Mouse (Mus musculus) splenic B cell, adult 2 months (primary cell): ENCODE results near the gene Fmo5.

ENCODE experiments used
- DNase-seq: peaks from one replicate; pipeline ENCODE4 v3.0.0-alpha.2; 2011; ENCODE audit warnings: low read depth, low spot score
- H3K27me3 ChIP-seq: 2 replicates; pipeline ENCODE4 v1.6.1; 2012; ENCODE audit warnings: mild to moderate bottlenecking, low read length, moderate library complexity, mixed read lengths; ENCODE audit not compliant: control insufficient read depth, poor library complexity, insufficient read depth, severe bottlenecking
- H3K36me3 ChIP-seq: 2 replicates; pipeline ENCODE4 v1.6.1; 2012; ENCODE audit warnings: mild to moderate bottlenecking, low read length, moderate library complexity, mixed read lengths; ENCODE audit not compliant: control insufficient read depth, poor library complexity, insufficient read depth, severe bottlenecking

Gene Fmo5

DNA sequence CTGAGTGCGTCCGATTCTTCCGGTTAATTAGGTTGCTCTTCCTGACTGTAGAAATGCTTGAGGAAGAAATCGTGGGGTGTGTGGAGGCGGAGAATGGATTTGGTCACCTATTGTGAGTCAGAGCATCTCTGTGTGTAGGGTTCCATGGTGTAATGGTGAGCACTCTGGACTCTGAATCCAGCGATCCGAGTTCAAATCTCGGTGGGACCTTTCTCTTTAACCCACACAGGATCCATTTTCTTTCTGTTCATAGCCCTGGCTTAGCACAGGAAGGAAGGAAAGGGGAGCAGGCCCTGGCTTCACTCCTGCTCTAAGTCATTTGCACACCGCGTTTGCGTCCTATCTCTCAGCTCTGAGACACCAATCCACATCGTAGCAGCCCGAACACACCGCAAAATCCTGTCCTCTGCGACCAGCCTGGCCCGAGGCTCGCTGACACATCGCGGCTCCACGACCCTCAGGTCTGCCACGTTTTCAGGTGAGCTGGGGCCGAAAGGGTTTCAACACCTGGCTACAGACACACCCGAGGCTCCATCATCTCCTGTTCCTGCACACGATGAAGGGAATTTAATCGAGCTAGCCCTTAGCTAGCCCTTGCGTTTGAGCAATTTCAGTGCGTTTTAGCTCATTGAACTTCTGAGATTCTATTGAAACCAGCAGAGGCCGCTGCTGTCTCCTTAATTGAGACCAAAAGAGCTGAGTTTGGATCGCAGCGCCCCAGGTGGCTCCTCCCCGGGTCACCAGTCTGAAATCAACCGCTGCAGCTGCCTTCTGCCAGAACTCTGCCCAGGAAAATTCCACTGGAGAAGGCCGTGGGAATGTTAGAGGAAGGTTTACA is 52.9 kb downstream of the Fmo5 start:
- H3K27me3 ChIP-seq, result no peaks in the 10 kb centered on the region
- H3K36me3 ChIP-seq, result no peaks in the 10 kb centered on the region
- DNase-seq, result peak; percentile 87

DNA sequence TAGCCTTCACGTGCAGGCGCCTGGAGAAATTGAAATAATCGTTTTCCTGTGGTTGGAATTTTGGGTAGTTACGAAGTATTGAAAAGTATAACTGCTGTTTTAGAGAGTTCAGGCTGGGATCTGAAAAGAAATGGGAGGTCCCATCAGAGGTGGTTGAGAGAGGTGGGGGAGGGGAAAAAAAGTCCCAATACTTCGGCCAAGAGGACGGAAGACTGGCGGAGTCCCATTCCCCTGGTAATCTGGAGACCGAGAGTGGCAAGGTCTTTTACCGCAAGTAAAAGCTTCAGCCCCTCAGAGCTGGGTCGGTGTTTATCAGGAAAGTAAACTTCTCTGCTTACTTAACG is 53.5 kb downstream of the Fmo5 start:
- DNase-seq, result no peak
- Histone ChIP-seq H3K27me3 (no peaks in the 10 kb centered on the region), H3K36me3 (no peaks in the 10 kb centered on the region)

DNA sequence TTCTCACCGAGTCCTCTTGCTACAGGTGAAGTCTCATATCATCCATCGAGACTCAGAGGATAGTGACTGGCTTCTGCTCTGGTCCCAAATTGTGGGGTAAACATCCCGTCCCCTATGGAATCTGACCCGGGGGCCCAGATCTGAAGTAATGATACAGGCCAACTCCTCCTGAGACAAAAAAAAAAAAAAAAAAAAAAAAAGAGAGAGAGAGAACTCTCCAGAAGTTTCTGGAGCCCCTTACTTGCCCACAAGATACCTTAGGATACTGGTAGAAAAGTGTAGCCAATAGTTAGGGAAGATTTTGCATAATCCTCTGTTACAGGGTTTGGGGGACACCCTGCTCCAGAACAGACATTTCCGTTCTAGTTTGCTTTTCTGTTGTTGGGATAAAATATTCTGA is 54.0 kb downstream of the Fmo5 start:
- H3K27me3 ChIP-seq, result no peaks in the 10 kb centered on the region
- H3K36me3 ChIP-seq, result no peaks in the 10 kb centered on the region
- DNase-seq, result no peak

GRCm38 (mm10) chr3:97683560-97684195 is 55.1 kb downstream of the Fmo5 start:
- Histone ChIP-seq H3K27me3 (no peaks in the 10 kb centered on the region; the same call in 1 of the 2 replicates), H3K36me3 (no peaks in the 10 kb centered on the region)
- DNase-seq, result no peak

GRCm38 (mm10) chr3:97686372-97687117 is 57.9 kb downstream of the Fmo5 start:
- Histone ChIP-seq H3K36me3 (no peaks in the 10 kb centered on the region), H3K27me3 (no peaks in the 10 kb centered on the region; the same call in 1 of the 2 replicates)
- no peak for DNase-seq

DNA sequence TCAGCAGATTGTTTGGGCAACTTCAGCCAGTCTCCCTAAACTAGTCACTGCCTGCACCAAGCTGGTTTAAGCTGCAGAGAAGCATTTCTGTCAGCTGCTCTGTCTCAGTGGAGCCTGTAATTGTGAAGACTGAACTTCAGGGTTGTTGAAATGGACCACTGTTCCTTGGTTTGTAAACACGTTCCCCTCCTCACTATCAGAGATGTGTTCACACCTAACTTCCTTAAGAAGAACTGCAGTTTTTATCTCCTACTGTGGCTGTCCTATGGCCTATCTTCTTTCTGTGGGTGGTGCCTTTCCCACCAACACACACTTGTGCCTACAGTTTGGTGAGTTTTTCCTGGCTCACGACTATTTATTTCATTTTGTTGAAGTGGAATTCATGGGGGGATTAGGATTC is 60.7 kb downstream of the Fmo5 start:
- DNase-seq, result no peak
- Histone ChIP-seq H3K27me3 (no peaks in the 10 kb centered on the region; the same call in 1 of the 2 replicates), H3K36me3 (no peaks in the 10 kb centered on the region)

DNA sequence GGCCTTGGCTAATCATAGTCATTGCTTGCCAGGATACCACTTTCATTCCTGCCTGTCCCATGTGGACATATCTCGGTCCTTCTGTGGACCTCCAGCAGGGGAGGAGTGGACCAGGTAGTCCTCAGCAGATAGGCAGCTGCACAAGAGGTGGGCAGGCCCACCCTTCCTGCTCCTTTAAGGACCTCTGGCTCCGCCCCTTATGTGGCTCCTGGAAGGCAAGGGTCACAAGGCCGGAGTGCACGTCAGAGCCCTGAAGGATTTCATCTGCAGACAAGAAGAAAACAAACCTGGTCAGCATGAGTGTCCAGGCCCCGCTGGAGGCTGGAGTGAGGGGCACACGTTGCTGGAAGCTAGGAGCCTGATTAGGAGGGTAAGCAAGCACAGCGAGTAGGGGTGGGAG is 62.0 kb downstream of the Fmo5 start:
- Histone ChIP-seq H3K27me3 (no peaks in the 10 kb centered on the region; the same call in 1 of the 2 replicates), H3K36me3 (no peaks in the 10 kb centered on the region)

GRCm38 (mm10) chr3:97691443-97692017 is 62.9 kb downstream of the Fmo5 start:
- no peaks in the 10 kb centered on the region; the same call in 1 of the 2 replicates for H3K27me3 ChIP-seq
- H3K36me3 ChIP-seq, result no peaks in the 10 kb centered on the region
- no peak for DNase-seq

More for the DNA sequence above, 62.0 kb downstream of the Fmo5 start:
- no peak for DNase-seq

DNA sequence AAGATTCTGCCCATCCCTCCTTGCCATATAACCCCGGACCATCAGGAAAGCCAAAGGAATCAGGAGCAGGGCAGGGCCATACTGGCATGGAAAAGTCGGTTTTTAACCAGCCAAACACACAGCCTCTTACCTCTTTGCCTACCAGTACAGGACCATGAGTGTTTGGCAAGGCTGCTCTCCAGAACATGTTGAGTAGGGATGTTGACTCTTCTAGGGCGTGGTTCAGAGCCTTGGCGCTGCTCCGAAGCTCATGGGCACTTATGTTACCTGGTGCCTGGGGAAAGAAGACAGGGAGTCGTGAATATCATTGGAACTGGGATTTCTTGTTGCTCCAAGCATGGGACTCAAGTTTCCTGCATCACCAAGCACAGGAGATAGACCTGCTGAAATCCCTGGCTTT is 65.2 kb downstream of the Fmo5 start:
- no peak for DNase-seq
- Histone ChIP-seq H3K36me3 (no peaks in the 10 kb centered on the region), H3K27me3 (no peaks in the 10 kb centered on the region)

GRCm38 (mm10) chr3:97696866-97697265 is 68.3 kb downstream of the Fmo5 start:
- H3K27me3 ChIP-seq, result no peaks in the 10 kb centered on the region
- no peaks in the 10 kb centered on the region for H3K36me3 ChIP-seq
- DNase-seq, result no peak

- no peaks in the 10 kb centered on the region for H3K36me3 ChIP-seq
- DNase-seq, result no peak
- no peaks in the 10 kb centered on the region for H3K27me3 ChIP-seq
Observed at GRCm38 (mm10) chr3:97697291-97697690, 68.7 kb downstream of the Fmo5 start.

GRCm38 (mm10) chr3:97699061-97699460 is 70.5 kb downstream of the Fmo5 start:
- H3K27me3 ChIP-seq, result no peaks in the 10 kb centered on the region
- H3K36me3 ChIP-seq, result no peaks in the 10 kb centered on the region
- no peak for DNase-seq

DNA sequence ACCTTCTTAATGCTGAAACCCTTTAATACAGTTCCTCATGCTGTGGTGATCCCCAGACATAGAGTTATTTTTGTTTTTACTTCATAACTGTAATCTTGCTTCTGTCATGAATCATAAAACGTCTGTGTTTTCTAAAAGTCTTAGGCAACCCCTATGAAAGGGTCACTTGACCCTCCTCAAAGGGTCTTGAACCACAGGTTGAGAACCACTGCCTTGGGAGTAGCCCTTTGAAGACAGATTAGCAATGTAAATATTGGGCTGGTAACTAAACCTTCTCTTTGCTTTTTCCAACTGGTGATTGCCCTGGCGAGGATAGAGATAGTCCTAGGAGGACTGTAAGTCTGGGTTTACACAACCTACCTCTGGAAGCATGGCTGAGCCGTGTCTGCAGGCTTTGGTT is 72.6 kb downstream of the Fmo5 start:
- no peak for DNase-seq
- no peaks in the 10 kb centered on the region for H3K27me3 ChIP-seq
- H3K36me3 ChIP-seq, result no peaks in the 10 kb centered on the region

- Histone ChIP-seq H3K27me3 (no peaks in the 10 kb centered on the region), H3K36me3 (no peaks in the 10 kb centered on the region)
- DNase-seq, result no peak
Observed at GRCm38 (mm10) chr3:97702448-97703080, 74.0 kb downstream of the Fmo5 start.
